Mouse (Mus musculus) hindlimb bud, embryonic 11.5 days (tissue): ENCODE measurements around the gene Acss1.
A peak's percentile ranks its signal among the peaks of the same experiment; 100 is the strongest.

Source experiments
- DNase-seq: peaks from one replicate; pipeline ENCODE4 v3.0.0-alpha.2; 2012; ENCODE audit warnings: low read depth, low spot score; ENCODE audit errors: extremely low spot score

Acss1 gene

DNA sequence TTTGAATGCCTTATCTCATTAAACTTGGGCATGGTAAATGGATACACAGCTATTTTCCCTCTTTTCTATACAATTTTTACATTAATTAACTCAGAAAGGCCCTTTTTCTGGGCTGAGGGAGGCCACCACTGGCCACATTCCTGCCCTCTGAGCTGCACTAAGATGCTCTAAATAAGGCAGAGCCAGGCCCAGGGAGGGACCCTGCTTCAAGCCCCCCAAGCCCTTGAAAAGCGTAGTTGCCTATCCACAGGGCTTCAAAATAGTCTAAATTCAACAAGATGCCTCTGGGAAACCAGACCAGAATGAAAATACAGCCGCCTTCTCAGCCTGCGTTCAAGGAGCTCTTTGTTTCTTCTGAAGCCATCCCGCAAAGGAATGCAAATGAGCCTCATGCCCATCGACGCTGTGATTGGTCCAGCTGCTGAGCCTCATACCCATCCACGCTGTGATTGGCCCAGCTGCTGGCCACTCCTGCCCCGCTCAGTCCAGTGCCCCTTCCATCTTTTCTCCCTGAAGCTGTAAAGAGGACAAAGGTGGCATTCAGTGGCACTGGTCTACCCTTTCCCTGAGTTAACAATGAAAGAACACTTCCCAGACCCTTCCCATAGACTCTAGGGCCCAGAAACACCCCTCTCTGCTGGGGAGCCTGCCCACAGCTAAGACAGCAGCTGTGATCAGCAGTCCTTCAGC lies 24.4 kb downstream of the Acss1 start:
- no peak for DNase-seq

DNA sequence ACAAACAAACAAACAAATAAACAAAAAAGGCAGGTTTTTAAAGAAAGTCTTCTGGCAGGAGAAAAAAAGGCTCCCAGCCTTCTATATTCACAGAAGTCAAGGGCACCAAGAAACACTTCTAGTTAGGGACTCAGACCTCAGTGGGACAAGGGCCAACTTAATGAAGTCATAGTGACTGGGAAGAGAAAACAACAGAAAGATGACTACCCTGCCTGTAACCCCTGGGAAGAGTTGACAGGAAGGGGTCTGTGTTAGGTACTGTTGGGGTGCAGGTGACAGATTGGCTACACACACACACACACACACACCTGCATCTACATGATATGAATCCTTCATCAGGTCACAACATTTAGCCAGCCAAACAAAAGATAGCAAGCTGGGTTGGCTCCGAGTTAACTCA lies 25.1 kb downstream of the Acss1 start:
- DNase-seq, result no peak

DNA sequence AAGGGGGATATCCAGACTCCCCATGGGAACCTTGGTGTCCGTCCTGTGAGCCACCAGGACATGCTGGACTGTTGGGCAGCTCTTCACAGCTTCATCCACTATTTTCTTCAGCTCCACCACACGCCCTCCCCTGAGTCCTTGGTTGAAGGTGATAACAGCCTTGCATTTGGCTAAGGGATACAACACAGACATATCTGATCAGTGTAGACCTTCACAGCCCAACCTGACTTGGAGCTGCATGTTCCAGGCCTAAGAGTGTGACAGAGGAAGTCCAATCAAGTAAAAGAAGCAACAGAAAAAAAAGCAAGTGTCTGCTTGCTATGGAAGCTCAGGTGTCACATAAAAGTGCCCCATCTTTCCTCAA lies 29.9 kb downstream of the Acss1 start:
- no peak for DNase-seq

- DNase-seq, result no peak
Measured at GRCm38 (mm10) chr2:150637702-150638369, 30.5 kb downstream of the Acss1 start.

GRCm38 (mm10) chr2:150635877-150636446 lies 32.3 kb downstream of the Acss1 start:
- no peak for DNase-seq

GRCm38 (mm10) chr2:150629255-150629654 lies 39.0 kb downstream of the Acss1 start:
- DNase-seq, result no peak

- no peak for DNase-seq
Measured at GRCm38 (mm10) chr2:150627140-150627539, 41.2 kb downstream of the Acss1 start.

DNA sequence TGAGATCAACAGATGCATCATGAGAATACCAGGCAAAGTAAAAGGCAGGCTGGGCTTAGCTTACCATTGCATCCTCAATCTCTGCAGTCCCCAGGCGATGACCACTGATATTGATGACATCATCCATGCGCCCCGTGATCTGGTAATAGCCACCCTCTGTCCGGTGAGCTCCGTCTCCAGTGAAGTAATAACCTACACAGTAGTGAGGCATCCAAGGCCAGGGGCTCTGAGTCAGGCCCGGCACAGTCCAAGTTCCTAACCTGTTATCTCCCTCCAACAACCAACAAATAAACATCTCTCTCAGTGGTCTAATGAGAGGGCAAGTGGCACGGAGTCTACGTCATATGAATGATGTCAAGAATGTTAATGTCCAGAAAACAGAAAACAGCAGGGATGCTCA lies 43.4 kb downstream of the Acss1 start:
- DNase-seq, result no peak

GRCm38 (mm10) chr2:150623957-150624356 lies 44.3 kb downstream of the Acss1 start:
- no peak for DNase-seq

- DNase-seq, result no peak
Measured at GRCm38 (mm10) chr2:150621698-150622097, 46.6 kb downstream of the Acss1 start.

DNA sequence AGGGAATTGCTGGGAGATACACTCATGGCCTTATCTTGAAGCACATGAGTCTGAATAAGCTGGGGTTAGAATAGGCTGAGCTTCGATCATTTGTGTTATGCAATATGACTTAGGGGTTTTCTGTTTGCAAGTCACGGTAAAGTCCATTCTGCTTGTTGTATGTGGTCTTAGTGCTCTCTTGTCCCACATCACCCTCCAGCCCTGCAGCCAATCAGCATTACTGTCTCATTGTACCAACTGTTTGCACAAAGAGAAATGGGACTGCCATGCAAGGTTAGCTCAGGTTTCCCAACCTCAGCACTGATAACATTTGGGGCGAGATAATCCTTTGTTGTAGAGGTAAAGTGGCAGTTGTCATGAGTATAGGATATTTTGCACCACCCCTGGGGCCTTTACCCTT lies 58.2 kb downstream of the Acss1 start:
- no peak for DNase-seq

GRCm38 (mm10) chr2:150608872-150609560 lies 59.3 kb downstream of the Acss1 start:
- DNase-seq, result peak; percentile 92

- DNase-seq, result peak; percentile 85
Measured at GRCm38 (mm10) chr2:150608087-150608799, 60.1 kb downstream of the Acss1 start, which contains the start of gene Apmap. Apmap (minus strand) TSS chr2:150608567.

GRCm38 (mm10) chr2:150607086-150607485 lies 61.2 kb downstream of the Acss1 start:
- DNase-seq, result no peak

DNA sequence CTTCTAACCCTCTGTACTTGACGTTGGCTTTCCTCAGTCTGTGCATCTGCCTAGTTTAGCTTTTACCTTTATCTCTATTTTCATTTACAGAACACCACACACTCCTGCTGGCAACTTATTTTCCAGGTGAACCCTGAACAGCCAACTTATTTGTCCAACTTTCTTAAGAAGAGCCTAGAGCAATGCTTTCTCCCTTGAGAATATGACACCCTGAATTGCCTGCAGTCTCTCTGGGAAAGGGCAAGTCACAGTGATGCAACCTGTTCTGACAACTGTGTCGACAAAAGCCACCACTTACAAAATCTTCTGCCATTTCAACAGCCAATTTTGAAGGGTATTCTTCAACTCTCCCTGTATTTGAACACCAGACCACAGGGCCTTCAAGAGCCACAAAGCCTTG lies 63.5 kb downstream of the Acss1 start:
- DNase-seq, result no peak

GRCm38 (mm10) chr2:150602166-150602565 lies 66.1 kb downstream of the Acss1 start:
- DNase-seq, result no peak

GRCm38 (mm10) chr2:150600263-150600662 lies 68.0 kb downstream of the Acss1 start:
- DNase-seq, result no peak

- no peak for DNase-seq
Measured at GRCm38 (mm10) chr2:150595411-150596190, 72.7 kb downstream of the Acss1 start.

GRCm38 (mm10) chr2:150589076-150589475 lies 79.2 kb downstream of the Acss1 start:
- DNase-seq, result no peak

DNA sequence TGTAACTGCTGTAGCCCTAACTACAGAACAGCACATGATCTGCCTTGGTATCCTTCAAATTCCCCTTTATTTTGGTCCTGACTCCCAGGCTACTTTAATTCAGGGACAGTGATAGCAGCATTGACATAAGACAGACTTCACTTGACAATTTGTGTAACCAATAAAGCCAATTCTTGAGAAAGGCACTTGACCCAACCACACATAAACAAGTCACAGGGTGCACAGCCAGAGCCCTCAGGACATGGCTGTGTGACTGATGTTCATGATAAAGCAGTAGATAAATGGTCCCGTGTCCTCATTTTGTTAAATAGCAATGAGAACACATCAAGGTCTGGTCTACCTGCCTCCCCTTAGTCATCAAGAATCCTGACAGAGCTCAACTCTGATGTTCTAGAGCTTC lies 88.7 kb downstream of the Acss1 start:
- no peak for DNase-seq
